Comparison of ENCODE assay signal across 8 mouse cellular contexts in genomic region chr13:9136733-9137132, GRCm38 (mm10). TPM values are rescaled to one million over a fixed set of nuclear protein-coding genes. Genes with fewer than 3 reads are reported as not detected.
DNase-seq lines count a peak whose midpoint lies in the region; ATAC-seq and TF ChIP-seq lines count a peak whose summit lies in the region.

No protein-coding gene starts in this region.

- H3K36me3 ChIP-seq in liver, embryonic 14.5 days (replicated peaks; ENCODE audit: control insufficient read depth, insufficient read depth, low read depth): peaks cover 43% of the 10 kb centered on the region
- peaks cover 88% of the 10 kb centered on the region for H3K36me3 ChIP-seq in liver, embryonic 12.5 days
- H3K36me3 ChIP-seq in kidney, embryonic 15.5 days: peaks cover 66% of the 10 kb centered on the region

- no peaks in the 10 kb centered on the region for H3K9me3 ChIP-seq in liver, embryonic 14.5 days (ENCODE audit: control insufficient read depth, low read length)
- no peaks in the 10 kb centered on the region for H3K9me3 ChIP-seq in liver, embryonic 12.5 days (replicated peaks)
- H3K9me3 ChIP-seq in kidney, embryonic 15.5 days (replicated peaks): no peaks in the 10 kb centered on the region

- no peak overlapping the region for H3K9ac ChIP-seq in liver, embryonic 14.5 days (replicated peaks)
- H3K9ac ChIP-seq in liver, embryonic 12.5 days: no peak overlapping the region
- H3K9ac ChIP-seq in kidney, embryonic 15.5 days: no peak overlapping the region

- TF ChIP-seq CTCF in liver, embryonic 14.5 days (IDR thresholded peaks at IDR 0.05; ENCODE audit: low read depth): peak; percentile 48

- TF ChIP-seq EP300 in liver, embryonic 14.5 days (IDR thresholded peaks at IDR 0.05; ENCODE audit: low read depth): no peak

- no peak overlapping the region for H3K4me2 ChIP-seq in liver, embryonic 14.5 days (ENCODE audit: low read depth)
- H3K4me2 ChIP-seq in liver, embryonic 12.5 days: no peak overlapping the region
- H3K4me2 ChIP-seq in kidney, embryonic 15.5 days: no peak overlapping the region

- no peak for ATAC-seq in liver, embryonic 14.5 days (ENCODE audit: insufficient read depth)
- no peak for ATAC-seq in liver, embryonic 12.5 days
- ATAC-seq in kidney, embryonic 15.5 days (replicated peaks; ENCODE audit: low FRiP score): no peak

- H3K27ac ChIP-seq in liver, embryonic 14.5 days: no peak overlapping the region
- no peak overlapping the region for H3K27ac ChIP-seq in liver, embryonic 12.5 days
- H3K27ac ChIP-seq in kidney, embryonic 15.5 days: no peak overlapping the region

- DNase-seq in cerebellum, postnatal 10 days: peak; percentile 15 to 23
- no peak for DNase-seq in cerebellum, adult 8-10 months
- DNase-seq in liver, embryonic 14.5 days (ENCODE audit: low read depth in 3 of 3, low spot score in 3 of 3): no peak
- peak; percentile 46 to 69 for DNase-seq in frontal cortex, adult 2 months (ENCODE audit: extremely low spot score in 1 of 2, low spot score in 1 of 2)
- DNase-seq in right cerebral cortex, postnatal 10 days (ENCODE audit: low spot score in 2 of 2): peak; percentile 53 to 62
- DNase-seq in spleen, postnatal 36 days (ENCODE audit: low spot score in 2 of 2): no peak

- no peak overlapping the region for H3K4me3 ChIP-seq in liver, embryonic 14.5 days (ENCODE audit: insufficient read depth in 1 of 2, low read depth in 2 of 2, low read length in 2 of 2)
- no peak overlapping the region for H3K4me3 ChIP-seq in liver, embryonic 12.5 days
- no peak overlapping the region for H3K4me3 ChIP-seq in kidney, embryonic 15.5 days (replicated peaks)

- no peaks in the 10 kb centered on the region for H3K4me1 ChIP-seq in liver, embryonic 14.5 days (replicated peaks; ENCODE audit: control insufficient read depth in 2 of 2, insufficient read depth in 2 of 2, low read length in 1 of 2)
- H3K4me1 ChIP-seq in liver, embryonic 12.5 days: no peaks in the 10 kb centered on the region
- no peaks in the 10 kb centered on the region for H3K4me1 ChIP-seq in kidney, embryonic 15.5 days

- H3K27me3 ChIP-seq in liver, embryonic 14.5 days (ENCODE audit: control insufficient read depth, insufficient read depth, low read length): no peaks in the 10 kb centered on the region
- H3K27me3 ChIP-seq in liver, embryonic 12.5 days (replicated peaks): no peaks in the 10 kb centered on the region
- no peaks in the 10 kb centered on the region for H3K27me3 ChIP-seq in kidney, embryonic 15.5 days

- 75% methylated on average over 4 of the region's 4 CpGs for WGBS in liver, embryonic 14.5 days (ENCODE audit: insufficient replicate concordance)
- 82% methylated on average over 4 of the region's 4 CpGs for WGBS in liver, embryonic 12.5 days (ENCODE audit: insufficient replicate concordance)
- 75% methylated on average over 4 of the region's 4 CpGs for WGBS in kidney, embryonic 15.5 days

RNA-seq across cellular contexts. Expression of gene Larp4b, which starts 43.1 kb away (rescaled TPM):
- polyA plus RNA-seq in liver, embryonic 14.5 days (2012; rRNA removed): 11.1 and 16.5 TPM in 2 replicates
- 27.7 and 29.5 TPM in 2 replicates for polyA plus RNA-seq in liver, embryonic 14.5 days (2014; fragmentation: Nextera tagmentation; extraction: Ambion mirVana)
- 39.1 and 39.3 TPM in 2 replicates for polyA plus RNA-seq in liver, embryonic 12.5 days (2016; fragmentation: Nextera tagmentation; extraction: Ambion mirVana)
- polyA plus RNA-seq in frontal cortex, adult 2 months (2012; rRNA removed): 31.7 and 34.2 TPM in 2 replicates
- 34.5 and 35.2 TPM in 2 replicates for polyA plus RNA-seq in kidney, embryonic 15.5 days (2015; fragmentation: Nextera tagmentation; extraction: Ambion mirVana)

Comparison
In these comparisons a context has a peak if more than half of its experiments do, and no peak if none do; other contexts are left out.
1. DNase-seq: peak in cerebellum, postnatal 10 days (2 of 2), frontal cortex, adult 2 months (2 of 2) and right cerebral cortex, postnatal 10 days (2 of 2); none in cerebellum, adult 8-10 months (single experiment), liver, embryonic 14.5 days (0 of 3) and spleen, postnatal 36 days (0 of 2).